Mouse (Mus musculus): ENCODE measurements around the gene Chadl. TPM values are rescaled to one million over a fixed set of nuclear protein-coding genes. Genes with fewer than 3 reads are reported as not detected.
A peak's percentile ranks its signal among the peaks of the same experiment; 100 is the strongest.
"Not testable (repeated sequence)": the region's sequence is repeated elsewhere in the genome, so short reads cannot be mapped to it uniquely, and the experiment has no call there.

Gene Chadl
- 5.0 and 5.3 TPM in 2 replicates for polyA plus RNA-seq (2014; fragmentation: Nextera tagmentation; extraction: Ambion mirVana)

- ATAC-seq (ENCODE audit: low FRiP score, low TSS enrichment): no peak
- Histone ChIP-seq H3K9me3 (ENCODE audit: control insufficient read depth, low read length) (no peaks in the 10 kb centered on the region), H3K9ac (ENCODE audit: low read depth, low read length) (no peak within 1 kb of the TSS), H3K4me3 (ENCODE audit: low read length) (no peak within 1 kb of the TSS), H3K27me3 (ENCODE audit: control insufficient read depth, insufficient read depth, low read length) (peaks cover 32% of the 10 kb centered on the region), H3K4me2 (replicated peaks; ENCODE audit: low read depth, low read length) (no peak within 1 kb of the TSS), H3K36me3 (ENCODE audit: control insufficient read depth, insufficient read depth, low read length) (no peaks in the 10 kb centered on the region), H3K4me1 (ENCODE audit: control insufficient read depth, insufficient read depth, low read length) (0 out of 2 replicates have a peak, but pooled peaks cover 5% of the 10 kb centered on the region), H3K27ac (ENCODE audit: low read depth, low read length) (no peak within 1 kb of the TSS)
- WGBS: 74% methylated on average over 7 of the region's 7 CpGs
Observed at GRCm38 (mm10) chr15:81697175-81697574, at the start of gene Chadl. Gene Chadl, minus strand, starts transcription at chr15:81697287.

- WGBS: under 1% methylated on average over 31 of the region's 33 CpGs
- H3K9me3 ChIP-seq (ENCODE audit: control insufficient read depth, low read length): no peaks in the 10 kb centered on the region
- H3K27me3 ChIP-seq (ENCODE audit: control insufficient read depth, insufficient read depth, low read length): no peaks in the 10 kb centered on the region
- H3K4me1 ChIP-seq (ENCODE audit: control insufficient read depth, insufficient read depth, low read length): peaks cover 15% of the 10 kb centered on the region; the same call in 1 of the 2 replicates
- peak overlapping the region; percentile 93 for H3K27ac ChIP-seq (ENCODE audit: low read depth, low read length)
- peak overlapping the region; percentile 88 for H3K9ac ChIP-seq (ENCODE audit: low read depth, low read length)
- peak; percentile 80 for ATAC-seq (ENCODE audit: low FRiP score, low TSS enrichment)
- peak overlapping the region; percentile 58 for H3K4me2 ChIP-seq (replicated peaks; ENCODE audit: low read depth, low read length)
- H3K4me3 ChIP-seq (ENCODE audit: low read length): peak overlapping the region; percentile 96
- no peaks in the 10 kb centered on the region for H3K36me3 ChIP-seq (ENCODE audit: control insufficient read depth, insufficient read depth, low read length)
Observed at GRCm38 (mm10) chr15:81745601-81746114, 48.6 kb upstream of the Chadl start.

- no peaks in the 10 kb centered on the region for H3K36me3 ChIP-seq (ENCODE audit: control insufficient read depth, insufficient read depth, low read length)
- no peaks in the 10 kb centered on the region for H3K9me3 ChIP-seq (ENCODE audit: control insufficient read depth, low read length)
- H3K9ac ChIP-seq (ENCODE audit: low read depth, low read length): peak within 1 kb of the TSS; percentile 88
- WGBS: 0% methylated on average over 54 of the region's 65 CpGs
- peak within 1 kb of the TSS; percentile 93 for H3K27ac ChIP-seq (ENCODE audit: low read depth, low read length)
- peak within 1 kb of the TSS; percentile 58 for H3K4me2 ChIP-seq (replicated peaks; ENCODE audit: low read depth, low read length)
- H3K4me3 ChIP-seq (ENCODE audit: low read length): peak within 1 kb of the TSS; percentile 96
- ATAC-seq (ENCODE audit: low FRiP score, low TSS enrichment): peak; percentile 79
- H3K4me1 ChIP-seq (ENCODE audit: control insufficient read depth, insufficient read depth, low read length): peaks cover 11% of the 10 kb centered on the region; the same call in 1 of the 2 replicates
- no peaks in the 10 kb centered on the region for H3K27me3 ChIP-seq (ENCODE audit: control insufficient read depth, insufficient read depth, low read length)
Observed at GRCm38 (mm10) chr15:81744992-81745600, 48.0 kb upstream of the Chadl start, which contains the start of the genes Zc3h7b and Rangap1. Gene Zc3h7b, plus strand, starts transcription at chr15:81745057. Gene Rangap1, minus strand, starts transcription at chr15:81745530.

- H3K36me3 ChIP-seq (ENCODE audit: control insufficient read depth, insufficient read depth, low read length); H3K4me2 ChIP-seq (replicated peaks; ENCODE audit: low read depth, low read length); H3K9me3 ChIP-seq (ENCODE audit: control insufficient read depth, low read length); H3K4me3 ChIP-seq (ENCODE audit: low read length); H3K4me1 ChIP-seq (ENCODE audit: control insufficient read depth, insufficient read depth, low read length); H3K27ac ChIP-seq (ENCODE audit: low read depth, low read length); H3K9ac ChIP-seq (ENCODE audit: low read depth, low read length); ATAC-seq (ENCODE audit: low FRiP score, low TSS enrichment); H3K27me3 ChIP-seq (ENCODE audit: control insufficient read depth, insufficient read depth, low read length): not testable (repeated sequence)
- 22% methylated on average over 1 of the region's 2 CpGs for WGBS
Observed at GRCm38 (mm10) chr15:81742368-81742767, 45.3 kb upstream of the Chadl start.

GRCm38 (mm10) chr15:81739924-81740323, 42.8 kb upstream of the Chadl start:
- H3K36me3 ChIP-seq (ENCODE audit: control insufficient read depth, insufficient read depth, low read length): no peaks in the 10 kb centered on the region
- H3K4me1 ChIP-seq (ENCODE audit: control insufficient read depth, insufficient read depth, low read length): no peaks in the 10 kb centered on the region; the same call in 1 of the 2 replicates
- no peak overlapping the region for H3K4me2 ChIP-seq (replicated peaks; ENCODE audit: low read depth, low read length)
- H3K4me3 ChIP-seq (ENCODE audit: low read length): no peak overlapping the region
- H3K27ac ChIP-seq (ENCODE audit: low read depth, low read length): no peak overlapping the region
- H3K9ac ChIP-seq (ENCODE audit: low read depth, low read length): no peak overlapping the region
- no peaks in the 10 kb centered on the region for H3K9me3 ChIP-seq (ENCODE audit: control insufficient read depth, low read length)
- WGBS: 5% methylated on average over 2 of the region's 2 CpGs
- no peak for ATAC-seq (ENCODE audit: low FRiP score, low TSS enrichment)
- no peaks in the 10 kb centered on the region for H3K27me3 ChIP-seq (ENCODE audit: control insufficient read depth, insufficient read depth, low read length)

GRCm38 (mm10) chr15:81739296-81739695, 42.2 kb upstream of the Chadl start:
- ATAC-seq (ENCODE audit: low FRiP score, low TSS enrichment): no peak
- no peaks in the 10 kb centered on the region for H3K36me3 ChIP-seq (ENCODE audit: control insufficient read depth, insufficient read depth, low read length)
- H3K4me2 ChIP-seq (replicated peaks; ENCODE audit: low read depth, low read length): no peak overlapping the region
- no peak overlapping the region for H3K4me3 ChIP-seq (ENCODE audit: low read length)
- no peaks in the 10 kb centered on the region for H3K27me3 ChIP-seq (ENCODE audit: control insufficient read depth, insufficient read depth, low read length)
- no peak overlapping the region for H3K9ac ChIP-seq (ENCODE audit: low read depth, low read length)
- H3K9me3 ChIP-seq (ENCODE audit: control insufficient read depth, low read length): no peaks in the 10 kb centered on the region
- 83% methylated on average over 3 of the region's 3 CpGs for WGBS
- H3K27ac ChIP-seq (ENCODE audit: low read depth, low read length): no peak overlapping the region
- no peaks in the 10 kb centered on the region; the same call in 1 of the 2 replicates for H3K4me1 ChIP-seq (ENCODE audit: control insufficient read depth, insufficient read depth, low read length)

- no peaks in the 10 kb centered on the region for H3K9me3 ChIP-seq (ENCODE audit: control insufficient read depth, low read length)
- no peak for ATAC-seq (ENCODE audit: low FRiP score, low TSS enrichment)
- no peaks in the 10 kb centered on the region for H3K27me3 ChIP-seq (ENCODE audit: control insufficient read depth, insufficient read depth, low read length)
- no peak overlapping the region for H3K4me3 ChIP-seq (ENCODE audit: low read length)
- no peak overlapping the region for H3K4me2 ChIP-seq (replicated peaks; ENCODE audit: low read depth, low read length)
- no peaks in the 10 kb centered on the region for H3K4me1 ChIP-seq (ENCODE audit: control insufficient read depth, insufficient read depth, low read length)
- WGBS: 50% methylated on average over 3 of the region's 3 CpGs
- no peak overlapping the region for H3K27ac ChIP-seq (ENCODE audit: low read depth, low read length)
- H3K9ac ChIP-seq (ENCODE audit: low read depth, low read length): no peak overlapping the region
- no peaks in the 10 kb centered on the region for H3K36me3 ChIP-seq (ENCODE audit: control insufficient read depth, insufficient read depth, low read length)
Observed at GRCm38 (mm10) chr15:81735075-81735474, 38.0 kb upstream of the Chadl start.

GRCm38 (mm10) chr15:81729792-81730635, 32.9 kb upstream of the Chadl start:
- Histone ChIP-seq H3K9me3 (ENCODE audit: control insufficient read depth, low read length) (no peaks in the 10 kb centered on the region), H3K36me3 (ENCODE audit: control insufficient read depth, insufficient read depth, low read length) (peaks cover 9% of the 10 kb centered on the region; the same call in 1 of the 2 replicates), H3K4me2 (replicated peaks; ENCODE audit: low read depth, low read length) (peak overlapping the region; percentile 89), H3K9ac (ENCODE audit: low read depth, low read length) (peak overlapping the region; percentile 92), H3K27ac (ENCODE audit: low read depth, low read length) (no peak overlapping the region), H3K27me3 (ENCODE audit: control insufficient read depth, insufficient read depth, low read length) (no peaks in the 10 kb centered on the region), H3K4me1 (ENCODE audit: control insufficient read depth, insufficient read depth, low read length) (peaks cover 12% of the 10 kb centered on the region), H3K4me3 (ENCODE audit: low read length) (peak overlapping the region; percentile 99)
- peak; percentile 99 for ATAC-seq (ENCODE audit: low FRiP score, low TSS enrichment)
- WGBS: 6% methylated on average over 41 of the region's 41 CpGs

All from kidney, embryonic 14.5 days (tissue).